Mouse (Mus musculus): Measurements from ENCODE around the gene Mup21. TPM values are rescaled to one million over a fixed set of nuclear protein-coding genes. Genes with fewer than 3 reads are reported as not detected.
A peak's percentile ranks its signal among the peaks of the same experiment; 100 is the strongest.
"Not testable (repeated sequence)": the region's sequence is repeated elsewhere in the genome, so short reads cannot be mapped to it uniquely, and the experiment has no call there.

Gene Mup21
- not detected for polyA plus RNA-seq (2021)

DNA sequence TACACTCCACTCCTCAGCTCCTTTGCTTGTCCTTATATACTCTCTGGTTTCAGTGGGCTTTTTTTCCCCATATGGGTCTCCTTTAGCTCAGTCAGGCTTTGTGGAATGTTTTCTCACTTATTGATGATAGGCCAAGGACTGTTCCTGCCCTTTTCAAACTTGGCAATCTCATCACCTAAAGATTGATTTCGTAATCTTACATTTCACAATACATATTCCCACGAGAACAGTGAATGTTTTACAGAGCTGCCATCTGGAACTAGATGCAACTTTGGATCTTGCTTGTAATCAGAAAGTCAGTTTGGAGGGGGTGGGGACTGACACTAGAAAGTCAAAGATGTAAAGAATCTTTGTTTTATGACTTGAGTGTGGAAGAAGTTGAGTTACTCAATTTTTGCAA lies at the start of gene Mup21:
Gene Mup21, minus strand, starts transcription at position 53 of the 400 bp plus-strand sequence.
- CTCF ChIA-PET: no interaction called here
- DNase-seq (ENCODE audit: low read depth, low spot score): no peak

DNA sequence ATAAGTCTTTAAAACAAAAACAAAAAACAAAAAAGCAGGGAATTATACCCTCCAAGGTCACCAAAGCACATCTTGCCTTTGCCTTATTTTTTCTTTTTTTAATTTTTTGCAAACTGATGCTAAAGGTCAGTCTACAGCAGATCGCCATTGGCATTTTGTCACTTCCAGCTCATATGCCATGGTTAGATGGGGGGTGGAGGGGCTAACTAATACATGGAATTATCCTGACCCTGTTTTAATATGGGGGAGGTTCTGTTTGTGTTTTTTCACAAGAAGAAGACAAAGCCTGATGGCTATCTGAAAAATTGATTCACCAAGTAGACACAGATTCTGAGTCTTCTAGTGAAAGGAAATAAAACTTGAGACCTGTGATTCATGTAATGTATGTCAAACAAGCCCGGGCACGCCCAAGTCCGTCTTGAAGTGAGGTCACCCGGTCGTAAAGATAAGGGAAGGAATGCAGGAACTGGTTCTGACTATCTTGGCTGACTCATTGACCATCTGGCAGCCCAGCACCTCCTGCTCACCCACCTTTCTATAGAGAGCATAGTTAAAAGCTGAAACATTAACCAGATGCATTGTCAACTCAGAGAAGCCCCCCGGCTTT lies 49.4 kb upstream of the Mup21 start:
- in situ Hi-C loops (cut with MboI; ENCODE audit: low pct_unique_long_range_greater_than_20kb): loop anchor here (10.0 kb wide), 1 partner anchor 75 kb away; no protein-coding TSS in a partner anchor
- H3K27me3 ChIP-seq: no peaks in the 10 kb centered on the region
- ChIA-PET POLR2A (no interaction called here), CTCF (interaction anchor here (1.4 kb wide), 1 partner anchor 15 kb away, joined by 3 read pairs; no protein-coding TSS in a partner anchor)
- DNase-seq (ENCODE audit: low read depth, low spot score) (no peak), ATAC-seq (no peak)
- TF ChIP-seq CTCF (IDR thresholded peaks at IDR 0.05): no peak

More for the DNA sequence above, at the start of gene Mup21:
- in situ Hi-C loops (cut with MboI; ENCODE audit: low pct_unique_long_range_greater_than_20kb): loop anchor here (25.0 kb wide), 1 partner anchor 89 kb away; the partner anchor contains the start of gene Mup20
- no peaks in the 10 kb centered on the region for H3K27me3 ChIP-seq
- ATAC-seq: no peak
- POLR2A ChIA-PET: no interaction called here
- TF ChIP-seq CTCF (IDR thresholded peaks at IDR 0.05): no peak

DNA sequence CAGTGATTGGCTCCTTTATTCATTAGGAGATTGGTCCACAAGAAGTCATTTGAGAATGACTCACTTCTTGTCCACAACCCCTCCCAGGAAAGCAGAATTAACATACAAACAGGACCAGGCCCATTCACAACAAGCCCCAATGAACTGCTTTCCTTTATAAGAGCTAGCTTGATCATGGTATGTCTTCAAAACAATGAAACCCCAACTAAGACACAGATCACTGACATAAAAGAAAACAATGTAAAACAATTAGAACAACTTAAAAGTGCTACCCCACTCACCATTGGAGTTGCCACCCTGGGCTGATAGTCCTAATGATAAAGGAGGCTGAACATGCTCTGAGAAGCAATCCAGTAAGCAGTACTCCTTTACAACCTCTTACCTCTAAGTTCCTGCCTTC lies 38.1 kb upstream of the Mup21 start:
- H3K27me3 ChIP-seq: no peaks in the 10 kb centered on the region
- TF ChIP-seq CTCF (IDR thresholded peaks at IDR 0.05): no peak
- CTCF ChIA-PET: no interaction called here
- in situ Hi-C loops (cut with MboI; ENCODE audit: low pct_unique_long_range_greater_than_20kb): loop anchor here (10.0 kb wide), 1 partner anchor 204 kb away; no protein-coding TSS in a partner anchor
- DNase-seq (ENCODE audit: low read depth, low spot score) (no peak), ATAC-seq (no peak)
- POLR2A ChIA-PET: no interaction called here

GRCm38 (mm10) chr4:62177282-62177681 lies 26.6 kb upstream of the Mup21 start:
- peak; percentile 26 for TF ChIP-seq CTCF (IDR thresholded peaks at IDR 0.05)
- no peaks in the 10 kb centered on the region for H3K27me3 ChIP-seq
- ChIA-PET CTCF (no interaction called here), POLR2A (no interaction called here)
- in situ Hi-C loops (cut with MboI; ENCODE audit: low pct_unique_long_range_greater_than_20kb): no loop called here
- DNase-seq (ENCODE audit: low read depth, low spot score): no peak
- ATAC-seq: no peak

- no peak for ATAC-seq
- no peak for TF ChIP-seq CTCF (IDR thresholded peaks at IDR 0.05)
- CTCF ChIA-PET: no interaction called here
- H3K27me3 ChIP-seq: no peaks in the 10 kb centered on the region
- no peak for DNase-seq (ENCODE audit: low read depth, low spot score)
- in situ Hi-C loops (cut with MboI; ENCODE audit: low pct_unique_long_range_greater_than_20kb): loop anchor here (25.0 kb wide), 1 partner anchor 112 kb away; the partner anchor contains the start of gene Mup20
- POLR2A ChIA-PET: no interaction called here
Observed at GRCm38 (mm10) chr4:62174471-62174870, 23.8 kb upstream of the Mup21 start.

- in situ Hi-C loops (cut with MboI; ENCODE audit: low pct_unique_long_range_greater_than_20kb): loop anchor here (25.0 kb wide), 1 partner anchor 105 kb away; the partner anchor contains the start of gene Mup20
- DNase-seq (ENCODE audit: low read depth, low spot score); POLR2A ChIA-PET; CTCF ChIA-PET; ATAC-seq; H3K27me3 ChIP-seq: not testable (repeated sequence)
Observed at GRCm38 (mm10) chr4:62167636-62168035, 17.0 kb upstream of the Mup21 start.

DNA sequence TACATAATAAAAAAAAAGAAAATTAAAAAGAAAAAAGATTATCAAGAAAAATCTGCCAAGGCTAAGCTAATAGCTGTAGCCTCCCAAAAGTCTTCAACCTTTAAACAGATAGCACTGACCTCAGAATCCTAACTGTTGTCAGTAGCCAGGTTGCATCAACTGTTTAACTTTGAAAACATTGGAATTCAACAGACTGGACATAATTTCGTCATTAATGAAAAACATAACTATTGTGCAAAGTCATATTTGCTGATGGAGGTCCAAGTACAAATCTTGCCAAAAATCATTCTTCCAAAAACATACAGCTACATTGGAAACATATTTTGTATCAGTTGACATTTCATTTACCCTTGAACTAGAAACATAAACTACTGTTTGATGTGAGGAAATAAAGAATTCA lies 7.7 kb upstream of the Mup21 start:
- ATAC-seq (no peak), DNase-seq (ENCODE audit: low read depth, low spot score) (no peak)
- no peaks in the 10 kb centered on the region for H3K27me3 ChIP-seq
- CTCF ChIA-PET: no interaction called here
- in situ Hi-C loops (cut with MboI; ENCODE audit: low pct_unique_long_range_greater_than_20kb): loop anchor here (25.0 kb wide), 1 partner anchor 96 kb away; the partner anchor contains the start of gene Mup20
- TF ChIP-seq CTCF (IDR thresholded peaks at IDR 0.05): no peak
- POLR2A ChIA-PET: no interaction called here

DNA sequence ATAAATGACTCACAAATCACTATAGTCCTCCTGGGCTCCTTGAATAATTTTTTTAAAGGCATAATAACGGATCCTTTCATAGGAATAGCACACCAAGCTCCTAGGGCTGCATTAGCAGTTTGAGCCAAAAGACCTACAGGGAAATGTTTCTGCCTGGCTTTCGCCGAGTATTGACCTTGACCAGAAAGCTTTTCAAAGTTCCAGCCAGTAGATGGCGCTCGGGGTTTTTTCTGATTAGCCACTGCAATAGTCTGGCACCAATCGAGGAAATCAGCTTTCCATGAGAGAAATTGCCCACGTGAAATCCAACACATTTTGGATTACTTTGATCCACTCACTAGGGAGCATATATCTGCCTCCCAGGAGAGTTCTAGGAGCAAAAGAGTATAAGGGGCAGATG lies 17.0 kb downstream of the Mup21 start:
- POLR2A ChIA-PET: no interaction called here
- CTCF ChIA-PET: no interaction called here
- no peak for TF ChIP-seq CTCF (IDR thresholded peaks at IDR 0.05)
- ATAC-seq: no peak
- no peaks in the 10 kb centered on the region for H3K27me3 ChIP-seq
- no peak for DNase-seq (ENCODE audit: low read depth, low spot score)
- in situ Hi-C loops (cut with MboI; ENCODE audit: low pct_unique_long_range_greater_than_20kb): no loop called here

DNA sequence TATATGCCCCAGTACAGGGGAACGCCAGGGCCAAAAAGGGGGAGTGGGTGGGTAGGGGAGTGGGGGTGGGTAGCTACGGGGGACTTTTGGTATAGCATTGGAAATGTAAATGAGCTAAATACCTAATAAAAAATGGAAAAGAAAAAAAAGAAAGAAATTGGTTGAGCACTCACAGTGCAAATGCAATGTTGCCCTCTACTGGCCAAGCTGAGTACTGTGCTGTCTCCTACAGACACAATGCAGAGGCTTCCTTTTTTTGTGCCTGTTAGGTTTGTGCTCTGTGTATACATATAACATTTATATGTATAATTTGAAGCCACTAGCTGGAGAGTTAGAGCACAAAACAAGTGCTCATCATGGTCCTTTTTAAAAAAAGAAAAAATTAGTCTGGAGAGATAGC lies 47.3 kb downstream of the Mup21 start:
- ATAC-seq; DNase-seq (ENCODE audit: low read depth, low spot score); in situ Hi-C loops (cut with MboI; ENCODE audit: low pct_unique_long_range_greater_than_20kb); POLR2A ChIA-PET; H3K27me3 ChIP-seq; CTCF ChIA-PET: not testable (repeated sequence)
- peak; percentile 9 for TF ChIP-seq CTCF (IDR thresholded peaks at IDR 0.05)

Other genes with a start within 250 kb of the Mup21 start
- not detected for gene Mup20, start 96.7 kb downstream of the Mup21 start, polyA plus RNA-seq (2021)
- gene Mup3, start 63.5 kb downstream of the Mup21 start, polyA plus RNA-seq (2021): not detected
- gene Zfp37, start 80.2 kb upstream of the Mup21 start, polyA plus RNA-seq (2021): 8.0 TPM
- gene Slc31a2, start 111.7 kb upstream of the Mup21 start, polyA plus RNA-seq (2021): 18.8 TPM
- gene Fkbp15, start 209.7 kb upstream of the Mup21 start, polyA plus RNA-seq (2021): 22.5 TPM
- 36.8 TPM for gene Slc31a1, start 209.9 kb upstream of the Mup21 start, polyA plus RNA-seq (2021)